Comparison of ENCODE assay signal across 8 mouse cellular contexts in the genomic region with DNA sequence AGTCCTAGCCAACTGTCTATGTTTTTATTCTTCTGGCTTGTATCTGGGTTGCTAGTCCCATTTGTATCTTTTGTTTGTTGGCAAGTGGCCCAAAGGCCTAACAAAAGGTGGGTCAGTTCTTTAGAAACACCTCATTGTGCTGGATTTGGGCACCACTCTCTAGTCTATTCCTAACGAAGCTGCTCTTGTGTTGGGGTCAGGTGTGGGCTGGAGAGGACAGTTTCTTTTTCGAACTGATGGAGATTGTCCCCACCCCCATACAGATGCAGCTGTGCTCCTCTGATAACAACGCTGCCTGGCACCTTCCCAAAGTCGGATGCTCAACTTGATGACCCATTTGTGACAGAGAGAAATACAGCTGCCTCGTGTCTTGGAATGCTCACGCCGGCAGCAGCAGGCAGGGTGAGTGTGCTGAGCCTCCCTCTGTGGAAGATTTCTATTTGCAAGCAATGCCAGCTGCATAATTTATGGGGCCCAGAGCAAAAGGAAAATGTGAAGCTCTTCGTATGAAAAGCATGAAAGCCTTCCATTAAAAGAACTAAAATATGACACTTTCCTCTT.
DNase-seq lines count a peak whose midpoint lies in the region; ATAC-seq and TF ChIP-seq lines count a peak whose summit lies in the region.
"Had no signal": no experiment of that assay in that cellular context is flagged by ENCODE, and none has a peak within 500 bp of the region (broad histone marks: within the 10 kb centered on the region; RNA-seq: fewer than 3 reads in every experiment).

No protein-coding gene starts in this region.

- peak; percentile 75 for ATAC-seq in lung, embryonic 14.5 days (ENCODE audit: insufficient read depth)
- peak; percentile 85 for ATAC-seq in forebrain, postnatal 0 days
- ATAC-seq in neural tube, embryonic 14.5 days (ENCODE audit: low read depth), result peak; percentile 84
- no peak for ATAC-seq in erythroblast, adult 5-6 weeks (replicated peaks; ENCODE audit: low FRiP score, poor library complexity, severe bottlenecking)

- no peak overlapping the region for H3K9ac ChIP-seq in lung, embryonic 14.5 days
- H3K9ac ChIP-seq in forebrain, postnatal 0 days, result no peak overlapping the region
- H3K9ac ChIP-seq in neural tube, embryonic 14.5 days (replicated peaks; ENCODE audit: low read depth, low read length), result no peak overlapping the region
- H3K9ac ChIP-seq: liver, embryonic 13.5 days had no signal

- no peaks in the 10 kb centered on the region for H3K27me3 ChIP-seq in lung, embryonic 14.5 days (ENCODE audit: insufficient read depth, low read length)
- H3K27me3 ChIP-seq in forebrain, postnatal 0 days (ENCODE audit: insufficient read depth, low read length), result no peaks in the 10 kb centered on the region
- no peaks in the 10 kb centered on the region for H3K27me3 ChIP-seq in neural tube, embryonic 14.5 days (ENCODE audit: control insufficient read depth, insufficient read depth, low read length)
- H3K27me3 ChIP-seq: liver, embryonic 13.5 days had no signal

- peak overlapping the region; percentile 31 for H3K4me2 ChIP-seq in lung, embryonic 14.5 days
- no peak overlapping the region for H3K4me2 ChIP-seq in forebrain, postnatal 0 days (ENCODE audit: low read depth)
- no peak overlapping the region for H3K4me2 ChIP-seq in neural tube, embryonic 14.5 days (ENCODE audit: low read depth, low read length)
- H3K4me2 ChIP-seq: liver, embryonic 13.5 days had no signal

- no peak for TF ChIP-seq CTCF in lung, embryonic 14.5 days (IDR thresholded peaks at IDR 0.05; ENCODE audit: low read depth)
- no peak for TF ChIP-seq CTCF in lung, adult 2 months (IDR thresholded peaks at IDR 0.05; ENCODE audit: insufficient read depth, low read length)
- TF ChIP-seq CTCF in forebrain, postnatal 0 days (IDR thresholded peaks at IDR 0.05; ENCODE audit: low read depth), result no peak

- H3K4me3 ChIP-seq in lung, embryonic 14.5 days (ENCODE audit: low read depth, low read length), result no peak overlapping the region
- no peak overlapping the region for H3K4me3 ChIP-seq in lung, adult 2 months (replicated peaks; ENCODE audit: extremely low read depth, low read depth, low read length)
- H3K4me3 ChIP-seq in forebrain, postnatal 0 days (ENCODE audit: low read depth, low read length), result no peak overlapping the region
- no peak overlapping the region for H3K4me3 ChIP-seq in neural tube, embryonic 14.5 days (ENCODE audit: low read depth, low read length)
- H3K4me3 ChIP-seq: liver, embryonic 13.5 days had no signal

- H3K36me3 ChIP-seq in lung, embryonic 14.5 days (ENCODE audit: insufficient read depth), result no peaks in the 10 kb centered on the region
- no peaks in the 10 kb centered on the region for H3K36me3 ChIP-seq in forebrain, postnatal 0 days (ENCODE audit: insufficient read depth)
- no peaks in the 10 kb centered on the region for H3K36me3 ChIP-seq in neural tube, embryonic 14.5 days (ENCODE audit: control insufficient read depth, insufficient read depth, low read length)
- H3K36me3 ChIP-seq: liver, embryonic 13.5 days had no signal

- TF ChIP-seq POLR2A in lung, adult 2 months (IDR thresholded peaks at IDR 0.05; ENCODE audit: borderline replicate concordance, extremely low read depth, low read depth, low read length), result no peak

- no peaks in the 10 kb centered on the region for H3K9me3 ChIP-seq in lung, embryonic 14.5 days (ENCODE audit: low read depth, low read length)
- no peaks in the 10 kb centered on the region for H3K9me3 ChIP-seq in forebrain, postnatal 0 days (ENCODE audit: low read length)
- no peaks in the 10 kb centered on the region for H3K9me3 ChIP-seq in neural tube, embryonic 14.5 days (ENCODE audit: control insufficient read depth, low read length)
- H3K9me3 ChIP-seq: liver, embryonic 13.5 days had no signal

- H3K4me1 ChIP-seq in lung, embryonic 14.5 days (ENCODE audit: insufficient read depth), result no peaks in the 10 kb centered on the region
- no peaks in the 10 kb centered on the region for H3K4me1 ChIP-seq in lung, adult 2 months (ENCODE audit: control insufficient read depth, insufficient read depth, low read length)
- H3K4me1 ChIP-seq in forebrain, postnatal 0 days (ENCODE audit: insufficient read depth), result no peaks in the 10 kb centered on the region
- H3K4me1 ChIP-seq in neural tube, embryonic 14.5 days (ENCODE audit: control insufficient read depth, insufficient read depth, low read length), result no peaks in the 10 kb centered on the region
- H3K4me1 ChIP-seq: liver, embryonic 13.5 days had no signal

- 20% methylated on average over 8 of the region's 8 CpGs for WGBS in lung, embryonic 14.5 days
- WGBS in lung, adult 2 months, result 43% methylated on average over 8 of the region's 8 CpGs
- WGBS in forebrain, postnatal 0 days, result 20% methylated on average over 8 of the region's 8 CpGs
- 26% methylated on average over 8 of the region's 8 CpGs for WGBS in neural tube, embryonic 14.5 days

- DNase-seq in lung, embryonic 14.5 days, result peak; percentile 81
- no peak for DNase-seq in lung, adult 2 months
- peak; percentile 72 for DNase-seq in forebrain, postnatal 0 days
- peak; percentile 26 for DNase-seq in layer of hippocampus, adult 11-12 months (ENCODE audit: low spot score)
- DNase-seq in Muller cell, postnatal 12 days (ENCODE audit: inconsistent ontology term), result no peak
- DNase-seq: liver, embryonic 13.5 days had no signal

- H3K27ac ChIP-seq in lung, embryonic 14.5 days (ENCODE audit: low read depth), result no peak overlapping the region
- H3K27ac ChIP-seq in forebrain, postnatal 0 days (ENCODE audit: low read depth, low read length), result peak overlapping the region; percentile 35; the same call in 1 of the 2 replicates
- H3K27ac ChIP-seq in neural tube, embryonic 14.5 days (ENCODE audit: low read depth, low read length), result peak overlapping the region; percentile 7; the same call in 1 of the 2 replicates
- H3K27ac ChIP-seq: liver, embryonic 13.5 days had no signal

Comparison
In these comparisons a context has a peak if more than half of its experiments do, and no peak if none do; other contexts are left out.
1. DNase-seq: peak in lung, embryonic 14.5 days (single experiment), forebrain, postnatal 0 days (single experiment) and layer of hippocampus, adult 11-12 months (single experiment); none in lung, adult 2 months (single experiment) and Muller cell, postnatal 12 days (single experiment).